Mouse (Mus musculus): ENCODE results near the gene Accsl. TPM values are rescaled to one million over a fixed set of nuclear protein-coding genes. Genes with fewer than 3 reads are reported as not detected.

The Accsl gene
- polyA plus RNA-seq, 1 experiment from 2014 or later, result 0.18 TPM

- Histone ChIP-seq H3K9me3 (no peaks in the 10 kb centered on the region), H3K36me3 (no peaks in the 10 kb centered on the region), H3K27me3 (replicated peaks) (no peaks in the 10 kb centered on the region), H3K4me3 (no peak overlapping the region), H3K27ac (no peak overlapping the region), H3K4me1 (peaks cover 14% of the 10 kb centered on the region), H3K9ac (no peak overlapping the region), H3K4me2 (replicated peaks) (no peak overlapping the region)
- ATAC-seq (ENCODE audit: low FRiP score, low read depth), result no peak
- WGBS, result 63% methylated on average over 7 of the region's 7 CpGs
Observed at GRCm38 (mm10) chr2:93872257-93872656, 3.3 kb upstream of the Accsl start.

GRCm38 (mm10) chr2:93871411-93871925 lies 2.5 kb upstream of the Accsl start:
- 89% methylated on average over 4 of the region's 4 CpGs for WGBS
- no peak overlapping the region for H3K4me2 ChIP-seq (replicated peaks)
- no peak overlapping the region for H3K4me3 ChIP-seq
- H3K9ac ChIP-seq, result no peak overlapping the region
- H3K9me3 ChIP-seq, result no peaks in the 10 kb centered on the region
- no peak overlapping the region for H3K27ac ChIP-seq
- no peak for ATAC-seq (ENCODE audit: low FRiP score, low read depth)
- H3K36me3 ChIP-seq, result no peaks in the 10 kb centered on the region
- peaks cover 14% of the 10 kb centered on the region for H3K4me1 ChIP-seq
- no peaks in the 10 kb centered on the region for H3K27me3 ChIP-seq (replicated peaks)

DNA sequence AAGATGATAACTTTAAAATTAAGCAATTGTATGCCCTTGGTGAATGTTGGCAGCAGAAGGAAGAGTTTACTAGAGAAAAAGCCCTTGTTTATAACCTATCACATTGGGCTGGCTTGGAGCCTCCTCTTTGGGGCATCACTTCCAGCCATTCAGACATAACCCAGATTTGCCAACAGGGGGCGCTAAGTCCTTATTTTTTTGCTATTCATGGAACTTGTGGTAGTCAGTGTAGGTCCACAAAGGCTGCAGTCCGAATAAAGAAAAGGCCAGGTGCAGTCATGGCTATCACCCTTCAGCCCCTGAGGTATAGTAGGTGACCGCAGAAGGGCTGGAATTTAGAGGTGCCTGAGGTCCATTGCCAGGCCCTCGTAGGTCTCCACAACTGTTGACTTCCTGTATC lies 1.9 kb upstream of the Accsl start:
- WGBS, result 38% methylated on average over 4 of the region's 4 CpGs
- ATAC-seq (ENCODE audit: low FRiP score, low read depth), result peak; percentile 39
- no peak overlapping the region for H3K27ac ChIP-seq
- no peaks in the 10 kb centered on the region for H3K9me3 ChIP-seq
- no peak overlapping the region for H3K9ac ChIP-seq
- no peaks in the 10 kb centered on the region for H3K36me3 ChIP-seq
- H3K27me3 ChIP-seq (replicated peaks), result no peaks in the 10 kb centered on the region
- no peak overlapping the region for H3K4me3 ChIP-seq
- no peak overlapping the region for H3K4me2 ChIP-seq (replicated peaks)
- H3K4me1 ChIP-seq, result peaks cover 14% of the 10 kb centered on the region

DNA sequence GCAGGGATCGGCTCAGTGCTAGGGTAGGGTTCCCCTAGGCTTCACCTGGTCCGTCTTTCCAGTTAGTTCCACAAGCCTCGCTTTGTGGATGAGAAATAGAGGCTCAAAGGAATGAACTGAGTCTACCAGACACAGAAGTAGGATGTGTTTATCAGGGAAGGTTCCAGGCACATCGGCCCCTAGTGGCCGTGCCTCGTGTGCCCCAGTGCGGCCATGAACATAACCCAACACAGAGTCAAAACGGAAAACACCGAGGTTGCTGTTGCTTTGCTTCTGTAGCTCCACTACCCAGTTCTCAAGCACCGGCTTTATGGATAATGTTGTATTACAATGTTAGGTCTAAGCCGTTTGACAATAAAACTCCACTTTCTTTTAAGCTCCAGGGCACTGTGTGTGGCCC lies 391 bp downstream of the Accsl start:
- Histone ChIP-seq H3K4me2 (replicated peaks) (no peak overlapping the region), H3K4me1 (peaks cover 5% of the 10 kb centered on the region), H3K27ac (no peak overlapping the region), H3K4me3 (no peak overlapping the region), H3K36me3 (no peaks in the 10 kb centered on the region), H3K9me3 (no peaks in the 10 kb centered on the region), H3K9ac (no peak overlapping the region), H3K27me3 (replicated peaks) (no peaks in the 10 kb centered on the region)
- ATAC-seq (ENCODE audit: low FRiP score, low read depth), result no peak
- WGBS, result 87% methylated on average over 11 of the region's 11 CpGs

GRCm38 (mm10) chr2:93863229-93863628 lies 5.7 kb downstream of the Accsl start:
- no peaks in the 10 kb centered on the region for H3K27me3 ChIP-seq (replicated peaks)
- no peak overlapping the region for H3K4me2 ChIP-seq (replicated peaks)
- no peak overlapping the region for H3K9ac ChIP-seq
- no peak for ATAC-seq (ENCODE audit: low FRiP score, low read depth)
- 65% methylated on average over 4 of the region's 4 CpGs for WGBS
- H3K9me3 ChIP-seq, result no peaks in the 10 kb centered on the region
- H3K36me3 ChIP-seq, result no peaks in the 10 kb centered on the region
- H3K4me1 ChIP-seq, result no peaks in the 10 kb centered on the region
- H3K4me3 ChIP-seq, result no peak overlapping the region
- no peak overlapping the region for H3K27ac ChIP-seq

DNA sequence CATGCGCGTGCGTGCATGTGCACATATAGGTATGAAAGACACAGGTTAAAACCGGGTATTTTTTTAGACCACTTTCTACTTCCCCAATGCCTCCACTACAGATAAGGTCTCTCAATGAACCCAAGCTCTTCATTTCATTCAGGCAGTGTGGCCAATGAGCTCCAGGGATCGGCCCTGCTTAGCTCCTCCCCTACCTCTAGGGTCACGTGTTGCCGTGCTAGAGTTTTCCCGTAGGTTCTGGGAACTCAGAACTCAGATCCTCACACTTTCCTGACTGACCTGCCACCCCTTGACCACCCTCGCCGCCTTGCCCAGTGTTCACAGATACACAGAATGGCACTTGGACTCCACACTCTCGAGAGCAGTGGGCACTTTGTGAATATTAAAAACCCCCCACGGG lies 10.1 kb downstream of the Accsl start:
- H3K9ac ChIP-seq, result no peak overlapping the region
- WGBS, result 76% methylated on average over 12 of the region's 12 CpGs
- H3K4me1 ChIP-seq, result no peaks in the 10 kb centered on the region
- no peak overlapping the region for H3K4me2 ChIP-seq (replicated peaks)
- no peaks in the 10 kb centered on the region for H3K9me3 ChIP-seq
- H3K27me3 ChIP-seq (replicated peaks), result no peaks in the 10 kb centered on the region
- no peaks in the 10 kb centered on the region for H3K36me3 ChIP-seq
- no peak overlapping the region for H3K4me3 ChIP-seq
- ATAC-seq (ENCODE audit: low FRiP score, low read depth), result no peak
- H3K27ac ChIP-seq, result no peak overlapping the region

- Histone ChIP-seq H3K4me3 (no peak overlapping the region), H3K27ac (no peak overlapping the region), H3K36me3 (peaks cover 3% of the 10 kb centered on the region; the same call in 1 of the 2 replicates), H3K27me3 (replicated peaks) (no peaks in the 10 kb centered on the region), H3K9me3 (no peaks in the 10 kb centered on the region), H3K9ac (no peak overlapping the region), H3K4me2 (replicated peaks) (no peak overlapping the region), H3K4me1 (peaks cover 17% of the 10 kb centered on the region)
- ATAC-seq (ENCODE audit: low FRiP score, low read depth), result no peak
- WGBS, result 94% methylated on average over 1 of the region's 1 CpGs
Observed at GRCm38 (mm10) chr2:93851303-93851702, 17.7 kb downstream of the Accsl start.

GRCm38 (mm10) chr2:93850317-93850944 lies 18.5 kb downstream of the Accsl start:
- ATAC-seq (ENCODE audit: low FRiP score, low read depth), result no peak
- H3K4me1 ChIP-seq, result peaks cover 17% of the 10 kb centered on the region
- H3K36me3 ChIP-seq, result peaks cover 3% of the 10 kb centered on the region; the same call in 1 of the 2 replicates
- H3K27me3 ChIP-seq (replicated peaks), result no peaks in the 10 kb centered on the region
- no peak overlapping the region for H3K9ac ChIP-seq
- H3K27ac ChIP-seq, result no peak overlapping the region
- no peak overlapping the region for H3K4me3 ChIP-seq
- 49% methylated on average over 13 of the region's 13 CpGs for WGBS
- no peaks in the 10 kb centered on the region for H3K9me3 ChIP-seq
- peak overlapping the region; percentile 73 for H3K4me2 ChIP-seq (replicated peaks)

DNA sequence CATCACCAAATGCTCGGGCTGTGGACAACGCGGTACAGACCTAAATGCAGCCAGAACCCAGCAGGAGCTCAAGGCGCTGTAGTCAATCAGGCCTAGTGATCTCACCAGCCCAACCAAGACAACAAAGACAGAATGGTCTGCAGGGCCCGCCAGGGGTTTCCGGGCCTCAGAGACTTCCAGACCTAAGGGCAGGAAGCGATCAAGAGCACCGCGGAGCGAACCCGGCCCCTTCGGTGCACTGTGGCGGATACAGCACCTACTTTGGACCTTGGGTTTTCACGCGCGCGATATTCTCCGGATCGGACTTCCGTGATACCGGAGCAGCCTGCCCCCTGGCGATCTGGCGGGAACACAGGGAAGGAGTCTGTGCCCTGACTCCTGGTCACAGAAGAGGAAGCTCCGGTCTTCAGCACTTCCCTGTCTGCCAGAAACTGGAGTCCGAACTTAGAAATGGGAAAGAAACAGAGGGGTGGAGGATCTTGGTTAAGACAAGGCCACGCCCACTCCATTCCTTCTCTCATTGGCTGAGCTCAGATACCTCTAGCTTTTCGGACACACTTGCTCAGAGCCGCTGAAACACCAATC lies 19.4 kb downstream of the Accsl start, which contains the start of gene Accs:
Gene Accs, minus strand, starts transcription at position 439 of the 585 bp plus-strand sequence.
- peak within 1 kb of the TSS; percentile 83 for H3K9ac ChIP-seq
- H3K4me3 ChIP-seq, result peak within 1 kb of the TSS; percentile 56
- peaks cover 17% of the 10 kb centered on the region for H3K4me1 ChIP-seq
- H3K4me2 ChIP-seq (replicated peaks), result peak within 1 kb of the TSS; percentile 73
- peak within 1 kb of the TSS; percentile 46; the same call in 1 of the 2 replicates for H3K27ac ChIP-seq
- WGBS, result under 1% methylated on average over 28 of the region's 28 CpGs
- H3K36me3 ChIP-seq, result peaks cover 4% of the 10 kb centered on the region
- H3K9me3 ChIP-seq, result no peaks in the 10 kb centered on the region
- peak; percentile 80 for ATAC-seq (ENCODE audit: low FRiP score, low read depth)
- no peaks in the 10 kb centered on the region for H3K27me3 ChIP-seq (replicated peaks)

DNA sequence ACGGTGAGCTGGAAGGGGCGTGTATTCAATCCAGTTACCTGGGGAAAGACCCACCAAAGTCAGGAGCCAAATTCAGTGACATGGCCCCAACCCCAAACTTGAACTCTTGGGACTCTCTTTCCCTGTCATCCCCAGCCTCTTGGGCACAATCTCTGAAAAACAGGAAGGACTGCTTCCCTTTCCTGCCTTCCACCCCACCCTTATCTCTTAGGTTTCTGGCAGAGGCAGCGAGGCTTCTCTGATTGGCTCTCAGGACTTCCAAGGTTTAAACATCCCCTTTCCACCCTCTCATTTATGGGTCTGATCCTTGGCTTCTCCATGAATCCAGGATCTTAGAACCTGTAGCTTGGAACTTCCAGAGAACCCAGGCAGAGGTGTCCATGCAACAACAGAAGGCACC lies 27.6 kb downstream of the Accsl start:
- Histone ChIP-seq H3K36me3 (peaks cover 67% of the 10 kb centered on the region), H3K9ac (no peak overlapping the region), H3K27ac (no peak overlapping the region), H3K4me3 (no peak overlapping the region), H3K9me3 (no peaks in the 10 kb centered on the region), H3K27me3 (replicated peaks) (no peaks in the 10 kb centered on the region), H3K4me2 (replicated peaks) (no peak overlapping the region), H3K4me1 (no peaks in the 10 kb centered on the region; the same call in 1 of the 2 replicates)
- no peak for ATAC-seq (ENCODE audit: low FRiP score, low read depth)
- WGBS, result 94% methylated on average over 3 of the region's 3 CpGs

- Histone ChIP-seq H3K36me3 (peaks cover 79% of the 10 kb centered on the region), H3K9me3 (no peaks in the 10 kb centered on the region), H3K27me3 (replicated peaks) (no peaks in the 10 kb centered on the region), H3K4me2 (replicated peaks) (no peak overlapping the region), H3K4me3 (no peak overlapping the region), H3K4me1 (no peaks in the 10 kb centered on the region), H3K9ac (no peak overlapping the region), H3K27ac (no peak overlapping the region)
- 81% methylated on average over 6 of the region's 6 CpGs for WGBS
- ATAC-seq (ENCODE audit: low FRiP score, low read depth), result no peak
Observed at GRCm38 (mm10) chr2:93840109-93840508, 28.8 kb downstream of the Accsl start.

- 93% methylated on average over 4 of the region's 4 CpGs for WGBS
- H3K36me3 ChIP-seq, result peaks cover 78% of the 10 kb centered on the region
Observed at GRCm38 (mm10) chr2:93838931-93839330, 30.0 kb downstream of the Accsl start.

More at GRCm38 (mm10) chr2:93838931-93839330, 30.0 kb downstream of the Accsl start:
- H3K27me3 ChIP-seq (replicated peaks), result no peaks in the 10 kb centered on the region
- H3K9ac ChIP-seq, result no peak overlapping the region
- no peak overlapping the region for H3K4me2 ChIP-seq (replicated peaks)
- H3K4me1 ChIP-seq, result no peaks in the 10 kb centered on the region
- no peaks in the 10 kb centered on the region for H3K9me3 ChIP-seq
- ATAC-seq (ENCODE audit: low FRiP score, low read depth), result no peak
- no peak overlapping the region for H3K4me3 ChIP-seq
- no peak overlapping the region for H3K27ac ChIP-seq
